Mouse (Mus musculus) forebrain, embryonic 12.5 days (tissue): ENCODE measurements at regions not wholly inside any gene's neighbourhood (a gene's known extent, or its start where the extent isn't known, plus 50 kb on each side); places are given as distances from the start of the nearest gene placed in this dataset.

Experiments used
- ATAC-seq: fragments of 200-750 bp; cut with Nextera tagmentation; 2 replicates; pipeline ENCODE4 v1.8.0; 2017; ENCODE audit warnings: moderate TSS enrichment; ENCODE audit not compliant: low FRiP score
- H3K27ac ChIP-seq: fragments of 300-500 bp; sonication (generic); 2 replicates; pipeline ENCODE4 v1.5.1; 2016; ENCODE audit warnings: mild to moderate bottlenecking
- H3K27me3 ChIP-seq: fragments of 300-500 bp; sonication (generic); 2 replicates; pipeline ENCODE4 v1.6.1; 2016; ENCODE audit warnings: mild to moderate bottlenecking
- H3K36me3 ChIP-seq: fragments of 300-500 bp; sonication (generic); replicated peaks from 2 replicates; pipeline ENCODE4 v1.6.1; 2016; ENCODE audit warnings: mild to moderate bottlenecking
- H3K4me1 ChIP-seq: fragments of 300-500 bp; sonication (generic); 2 replicates; pipeline ENCODE4 v1.6.1; 2016
- H3K4me2 ChIP-seq: fragments of 300-500 bp; sonication (generic); 2 replicates; pipeline ENCODE4 v1.6.1; 2016; ENCODE audit warnings: mild to moderate bottlenecking, moderate library complexity
- H3K4me3 ChIP-seq: fragments of 300-500 bp; sonication (generic); replicated peaks from 2 replicates; pipeline ENCODE4 v1.5.1; 2016; ENCODE audit warnings: mild to moderate bottlenecking
- H3K9ac ChIP-seq: fragments of 300-500 bp; sonication (generic); 2 replicates; pipeline ENCODE4 v1.6.1; 2016; ENCODE audit warnings: mild to moderate bottlenecking
- H3K9me3 ChIP-seq: fragments of 300-500 bp; sonication (generic); 2 replicates; pipeline ENCODE4 v1.6.1; 2016
- WGBS: fragments of 180-500 bp; shearing (Covaris S2); methylation state at CpG from one replicate; pipeline ENCODE4 v1.1.7; 2016; 5-methylcytosine and 5-hydroxymethylcytosine counted together

DNA sequence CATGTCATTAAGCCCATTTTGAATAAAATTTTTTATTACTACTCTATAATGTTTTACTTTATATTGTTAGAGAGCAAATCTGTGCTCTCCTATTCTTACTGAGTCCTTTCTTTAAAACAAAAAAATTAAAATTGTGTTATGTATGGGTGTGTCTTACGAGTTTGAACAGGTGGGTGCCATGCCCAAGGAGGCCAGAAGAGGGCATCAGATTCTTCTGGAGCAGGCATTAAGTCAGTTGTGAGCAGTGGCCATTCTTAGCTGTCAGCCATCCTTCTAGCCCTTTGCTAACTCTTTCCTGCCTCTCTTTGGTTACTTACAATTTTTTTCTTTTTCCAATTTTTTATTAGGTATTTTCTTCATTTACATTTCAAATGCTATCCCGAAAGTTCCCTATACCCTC lies 63.6 kb upstream of the Fam98a start:
- H3K4me1 ChIP-seq, result no peaks in the 10 kb centered on the region
- H3K9me3 ChIP-seq, result no peaks in the 10 kb centered on the region
- H3K9ac ChIP-seq, result no peak overlapping the region
- no peak overlapping the region for H3K27ac ChIP-seq
- no peak overlapping the region for H3K4me2 ChIP-seq
- WGBS, result 74% methylated on average over 2 of the region's 2 CpGs
- H3K36me3 ChIP-seq, result no peaks in the 10 kb centered on the region
- H3K4me3 ChIP-seq, result no peak overlapping the region
- no peak for ATAC-seq
- H3K27me3 ChIP-seq, result 0 out of 2 replicates have a peak, but pooled peaks cover 4% of the 10 kb centered on the region

DNA sequence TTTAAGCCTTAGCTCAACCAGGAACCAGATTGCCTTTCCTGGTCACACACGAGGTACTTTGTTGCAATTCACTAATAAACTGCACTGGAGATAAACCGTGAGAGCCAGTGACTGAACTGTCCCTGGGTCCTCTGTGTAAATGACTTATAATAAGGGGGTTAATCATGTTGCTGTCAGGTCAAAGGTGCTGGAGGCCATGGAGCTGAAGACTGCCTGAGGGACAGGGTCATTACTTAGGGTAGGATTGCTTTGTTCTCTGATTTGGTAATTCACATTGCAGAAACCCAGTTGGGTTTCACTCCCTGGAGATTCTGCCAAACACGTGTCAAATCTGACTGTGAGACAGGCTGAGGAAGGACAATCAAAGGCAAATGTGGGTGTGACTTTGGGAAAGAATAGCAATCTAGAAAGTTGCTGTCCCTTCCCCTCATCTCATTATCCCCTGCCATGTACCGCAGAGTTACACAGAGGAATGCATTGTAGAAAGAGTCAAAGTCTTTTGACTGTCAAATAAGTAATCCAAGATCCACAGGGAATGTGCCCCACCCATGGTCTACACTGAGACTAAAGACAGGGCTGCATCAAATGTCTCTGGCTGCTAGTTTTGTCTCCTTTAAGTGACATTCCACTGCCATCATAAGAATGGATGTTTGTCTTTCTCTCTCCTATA lies 51.8 kb upstream of the Fam98a start:
- Histone ChIP-seq H3K4me1 (no peaks in the 10 kb centered on the region), H3K9ac (no peak overlapping the region), H3K4me2 (no peak overlapping the region), H3K9me3 (no peaks in the 10 kb centered on the region), H3K36me3 (no peaks in the 10 kb centered on the region), H3K4me3 (no peak overlapping the region), H3K27me3 (no peaks in the 10 kb centered on the region), H3K27ac (no peak overlapping the region)
- WGBS, result 23% methylated on average over 4 of the region's 4 CpGs
- ATAC-seq, result no peak
